Mouse (Mus musculus) CH12.LX (cell line): ENCODE measurements around the gene Npb. TPM values are rescaled to one million over a fixed set of nuclear protein-coding genes. Genes with fewer than 3 reads are reported as not detected.

ENCODE experiments used
- DNase-seq: peaks from one replicate; pipeline ENCODE4 v3.0.0-alpha.2; 2013; ENCODE audit errors: extremely low read depth
- H3K27ac ChIP-seq: 2 replicates; pipeline ENCODE4 v1.5.1; 2012; ENCODE audit warnings: low read depth, mild to moderate bottlenecking, control low read depth, moderate library complexity; ENCODE audit not compliant: insufficient read depth
- H3K27me3 ChIP-seq: replicated peaks from 2 replicates; pipeline ENCODE3; 2012; ENCODE audit warnings: inconsistent platforms
- H3K36me3 ChIP-seq, 2 experiments: replicated peaks in 1 of 2; 2 replicates each; pipeline versions ENCODE3 to v1.6.1; 2012; ENCODE audit warnings: inconsistent platforms in 1 of 2, low read length in 1 of 2, mild to moderate bottlenecking in 1 of 2, mixed read lengths in 1 of 2, moderate library complexity in 1 of 2; ENCODE audit not compliant: control insufficient read depth in 1 of 2, insufficient read depth in 1 of 2
- H3K4me1 ChIP-seq, 2 experiments: 2 replicates each; pipeline ENCODE4 v1.6.1; 2012; ENCODE audit warnings: inconsistent platforms in 1 of 2, moderate library complexity in 1 of 2; ENCODE audit not compliant: insufficient read depth in 2 of 2, control insufficient read depth in 1 of 2
- H3K4me2 ChIP-seq: 2 replicates; pipeline ENCODE4 v1.6.1; 2012; ENCODE audit warnings: low read depth, mild to moderate bottlenecking, control low read depth; ENCODE audit not compliant: poor library complexity, insufficient read depth, severe bottlenecking
- H3K4me3 ChIP-seq, 3 experiments: fragments of 150-350 bp in 1 of 3; sonication (generic) in 1 of 3; replicated peaks in 1 of 3; 2 replicates each; pipeline versions ENCODE3 to v1.5.1; 2011 to 2012; ENCODE audit warnings: low read depth in 2 of 3, low read length in 2 of 3, mild to moderate bottlenecking in 2 of 3, moderate library complexity in 2 of 3, control low read depth in 1 of 3, improper control_type of control experiment in 1 of 3, inconsistent platforms in 1 of 3, mixed read lengths in 1 of 3; ENCODE audit not compliant: poor library complexity in 1 of 3
- H3K79me2 ChIP-seq: replicated peaks from 2 replicates; pipeline ENCODE4 v1.6.1; 2012; ENCODE audit warnings: mild to moderate bottlenecking, moderate library complexity; ENCODE audit not compliant: control insufficient read depth, poor library complexity, insufficient read depth, severe bottlenecking; ENCODE audit errors: extremely low read depth
- H3K9ac ChIP-seq: 2 replicates; pipeline ENCODE4 v1.6.1; 2012; ENCODE audit warnings: low read depth, mild to moderate bottlenecking, control low read depth, moderate library complexity; ENCODE audit not compliant: insufficient read depth
- H3K9me3 ChIP-seq: replicated peaks from 2 replicates; pipeline ENCODE3; 2012; ENCODE audit warnings: low read length, inconsistent platforms, mixed read lengths
- BHLHE40 ChIP-seq: IDR thresholded peaks from 2 replicates; pipeline ENCODE4 v1.6.1; 2011; ENCODE audit warnings: mild to moderate bottlenecking, low read depth, low read length, improper control_type of control experiment
- CHD1 ChIP-seq: IDR thresholded peaks from 2 replicates; pipeline ENCODE4 v1.6.1; 2012; ENCODE audit warnings: low read depth, low read length, improper control_type of control experiment, inconsistent platforms
- CTCF ChIP-seq, 2 experiments: IDR thresholded peaks in 1 of 2; conservative IDR thresholded peaks in 1 of 2; 2 replicates each; pipeline ENCODE4 v1.5.1; 2011 to 2012; ENCODE audit warnings: low read depth in 2 of 2, low read length in 2 of 2, improper control_type of control experiment in 1 of 2, inconsistent platforms in 1 of 2, mild to moderate bottlenecking in 1 of 2, moderate library complexity in 1 of 2
- E2F4 ChIP-seq: IDR thresholded peaks from 2 replicates; pipeline ENCODE4 v1.6.1; 2011; ENCODE audit warnings: low read depth, low read length, improper control_type of control experiment; ENCODE audit not compliant: insufficient replicate concordance
- ELF1 ChIP-seq: IDR thresholded peaks from 2 replicates; pipeline ENCODE4 v1.6.1; 2014; ENCODE audit warnings: low read depth, mild to moderate bottlenecking, inconsistent platforms, low read length, improper control_type of control experiment
- EP300 ChIP-seq: IDR thresholded peaks from 2 replicates; pipeline ENCODE4 v1.6.1; 2011; ENCODE audit warnings: low read length, improper control_type of control experiment
- ETS1 ChIP-seq: conservative IDR thresholded peaks from 2 replicates; pipeline ENCODE4 v1.6.1; 2012; ENCODE audit warnings: low read depth, mild to moderate bottlenecking, inconsistent platforms, low read length, improper control_type of control experiment, moderate library complexity
- HCFC1 ChIP-seq: IDR thresholded peaks from 2 replicates; pipeline ENCODE4 v1.6.1; 2012; ENCODE audit warnings: low read depth, mild to moderate bottlenecking, inconsistent platforms, low read length, improper control_type of control experiment
- IRF4 ChIP-seq: IDR thresholded peaks from 2 replicates; pipeline ENCODE4 v1.6.1; 2014; ENCODE audit warnings: low read depth, mild to moderate bottlenecking, inconsistent platforms, low read length, improper control_type of control experiment
- KAT2A ChIP-seq: IDR thresholded peaks from 2 replicates; pipeline ENCODE4 v1.6.1; 2012; ENCODE audit warnings: low read length, improper control_type of control experiment, inconsistent platforms; ENCODE audit not compliant: insufficient replicate concordance
- MAZ ChIP-seq: IDR thresholded peaks from 2 replicates; pipeline ENCODE4 v1.6.1; 2012; ENCODE audit warnings: low read depth, mild to moderate bottlenecking, inconsistent platforms, low read length, improper control_type of control experiment, moderate library complexity
- MEF2A ChIP-seq: IDR thresholded peaks from 2 replicates; pipeline ENCODE4 v1.6.1; 2014; ENCODE audit warnings: low read depth, mild to moderate bottlenecking, inconsistent platforms, low read length, improper control_type of control experiment, borderline replicate concordance
- MXI1 ChIP-seq: IDR thresholded peaks from 2 replicates; pipeline ENCODE4 v1.6.1; 2011; ENCODE audit warnings: mild to moderate bottlenecking, low read depth, low read length, improper control_type of control experiment
- MYC ChIP-seq: IDR thresholded peaks from 2 replicates; pipeline ENCODE4 v1.6.1; 2011; ENCODE audit warnings: low read depth, mild to moderate bottlenecking, improper control_type of control experiment, low read length
- NRF1 ChIP-seq: IDR thresholded peaks from 2 replicates; pipeline ENCODE4 v1.6.1; 2014; ENCODE audit warnings: low read depth, mild to moderate bottlenecking, inconsistent platforms, low read length, improper control_type of control experiment, moderate library complexity
- PAX5 ChIP-seq: IDR thresholded peaks from 2 replicates; pipeline ENCODE4 v1.6.1; 2012; ENCODE audit warnings: low read length, inconsistent platforms, mixed read lengths
- POLR2A ChIP-seq: IDR thresholded peaks from 2 replicates; pipeline ENCODE4 v1.6.1; 2011; ENCODE audit warnings: low read depth, mild to moderate bottlenecking, improper control_type of control experiment, low read length
- POLR2AphosphoS2 ChIP-seq: IDR thresholded peaks from 2 replicates; pipeline ENCODE4 v1.6.1; 2011; ENCODE audit warnings: low read depth, low read length, improper control_type of control experiment
- RAD21 ChIP-seq: IDR thresholded peaks from 2 replicates; pipeline ENCODE4 v1.6.1; 2011; ENCODE audit warnings: low read depth, mild to moderate bottlenecking, low read length, improper control_type of control experiment, moderate library complexity
- RCOR1 ChIP-seq: conservative IDR thresholded peaks from 2 replicates; pipeline ENCODE4 v1.6.1; 2012; ENCODE audit warnings: low read depth, mild to moderate bottlenecking, inconsistent platforms, low read length, improper control_type of control experiment
- SIN3A ChIP-seq: IDR thresholded peaks from 2 replicates; pipeline ENCODE4 v1.6.1; 2012; ENCODE audit warnings: low read length, improper control_type of control experiment, inconsistent platforms
- SMC3 ChIP-seq: IDR thresholded peaks from 2 replicates; pipeline ENCODE4 v1.6.1; 2011; ENCODE audit warnings: low read depth, low read length, improper control_type of control experiment
- TCF12 ChIP-seq: IDR thresholded peaks from 2 replicates; pipeline ENCODE4 v1.6.1; 2014; ENCODE audit warnings: low read depth, mild to moderate bottlenecking, inconsistent platforms, low read length, improper control_type of control experiment
- UBTF ChIP-seq: IDR thresholded peaks from 2 replicates; pipeline ENCODE4 v1.6.1; 2012; ENCODE audit warnings: low read depth, mild to moderate bottlenecking, inconsistent platforms, low read length, improper control_type of control experiment, moderate library complexity
- USF2 ChIP-seq: conservative IDR thresholded peaks from 2 replicates; pipeline ENCODE4 v1.6.1; 2011; ENCODE audit warnings: low read depth, low read length, improper control_type of control experiment
- ZC3H11A ChIP-seq: IDR thresholded peaks from 2 replicates; pipeline ENCODE4 v1.6.1; 2012; ENCODE audit warnings: low read depth, mild to moderate bottlenecking, inconsistent platforms, low read length, improper control_type of control experiment
- ZKSCAN1 ChIP-seq: IDR thresholded peaks from 2 replicates; pipeline ENCODE4 v1.6.1; 2012; ENCODE audit warnings: low read depth, inconsistent platforms, low read length, improper control_type of control experiment, borderline replicate concordance
- dilution Hi-C: fragments of 300-500 bp; cut with MboI; formaldehyde crosslinking; loops from 2 replicates; pipeline ENCODE4 v1.14.3; 2020; ENCODE audit warnings: low sequenced_read_pairs; ENCODE audit not compliant: extremely low pct_unique_long_range_greater_than_20kb, extremely low pct_ligation_motif_present
- in situ Hi-C: fragments of 300-500 bp; cut with MboI; formaldehyde crosslinking; loops from 3 replicates; pipeline ENCODE4 v1.14.3; 2019; ENCODE audit warnings: low sequenced_read_pairs, low pct_ligation_motif_present, low pct_unique_long_range_greater_than_20kb, mixed read lengths
- polyA plus RNA-seq: library from polyadenylated mRNA; unstranded; fragments of >175 nt; gene quantifications from 2 replicates; pipeline ENCODE4 v1.2.1, GENCODE M21; 2012; ENCODE audit warnings: low read depth; ENCODE audit not compliant: insufficient read length
- total RNA-seq, 2 experiments: library from RNA; depleted of rRNA; stranded (reverse); fragments of 300-350 nt in 1 of 2; fragments of >200 nt in 1 of 2; gene quantifications; 2 replicates each; pipeline ENCODE4 v1.2.3; 2012 to 2014

Npb gene
- total and polyA plus RNA-seq, 3 experiments, result 0.55 to 1.3 TPM; not detected in 1

DNA sequence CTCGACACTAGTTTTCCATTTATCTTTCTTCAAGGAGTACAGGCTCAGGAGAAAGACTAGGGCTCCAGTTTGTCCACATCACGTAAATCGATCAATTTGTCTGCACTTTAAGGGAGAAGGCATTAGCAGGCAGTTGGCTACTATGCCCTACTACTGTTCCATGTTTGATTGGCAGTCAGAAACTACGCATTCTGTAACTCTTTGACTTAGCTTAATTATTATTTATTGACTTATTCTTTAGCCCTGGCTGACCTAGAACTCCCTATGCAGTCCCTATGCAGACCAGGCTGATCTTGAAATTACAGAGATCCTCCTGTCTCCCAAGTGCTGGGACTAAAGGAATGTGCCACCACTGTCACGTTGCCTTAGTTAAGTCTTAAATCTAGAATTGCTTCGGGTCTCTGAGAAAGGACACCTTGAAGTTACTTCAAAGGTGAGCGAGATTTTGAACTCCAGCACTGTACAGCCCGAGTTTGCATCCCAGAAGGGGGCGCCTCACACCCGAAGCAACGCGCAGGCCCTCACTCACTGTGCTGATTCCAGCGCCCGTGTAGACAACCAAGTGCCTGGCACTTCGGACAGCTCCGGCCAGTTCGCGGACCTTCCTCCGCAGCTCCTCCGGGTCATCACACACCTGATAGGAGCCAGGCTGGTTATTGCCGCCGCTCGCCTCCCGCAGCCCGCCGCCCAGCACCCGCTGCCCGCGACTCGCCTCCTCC, 15.8 kb downstream of the Npb start:
- TF ChIP-seq RAD21 (peak; percentile 88), KAT2A (no peak), TCF12 (peak; percentile 44; the same call in 1 of the 2 replicates), UBTF (peak; percentile 87; the same call in 1 of the 2 replicates), RCOR1 (no peak), CHD1 (peak; percentile 80; the same call in 1 of the 2 replicates), BHLHE40 (no peak), SMC3 (peak; percentile 93), ZC3H11A (peak; percentile 77), SIN3A (0 out of 2 replicates have a peak, but pooled peaks have one; percentile 45), MXI1 (peak; percentile 82), NRF1 (peak; percentile 50; the same call in 1 of the 2 replicates), CTCF (conservative IDR thresholded peaks at IDR 0.05 in 1 of 2, IDR thresholded peaks at IDR 0.05 in 1 of 2; ENCODE audit: low read depth in 2 of 2, low read length in 2 of 2) (peak; percentile 40 to 96; a peak in 3 of 4 replicates), MAZ (0 out of 2 replicates have a peak, but pooled peaks have one; percentile 11), MYC (peak; percentile 68; the same call in 1 of the 2 replicates), ETS1 (no peak)
- Histone ChIP-seq H3K4me1 (peaks cover 27 to 52% of the 10 kb centered on the region in 2 experiments), H3K9ac (peak overlapping the region; percentile 93), H3K27me3 (no peaks in the 10 kb centered on the region), H3K4me3 (peak overlapping the region; percentile 82 to 100 (median 100)), H3K9me3 (no peaks in the 10 kb centered on the region), H3K4me2 (peak overlapping the region; percentile 86), H3K27ac (peak overlapping the region; percentile 83), H3K36me3 (peaks cover 55 to 77% of the 10 kb centered on the region in 2 experiments), H3K79me2 (peaks cover 26% of the 10 kb centered on the region)
- dilution Hi-C loops, result no loop called here
- peak; percentile 74 for DNase-seq
- in situ Hi-C loops, result loop anchor here (10.0 kb wide), 1 partner anchor 61 kb away; no protein-coding TSS in a partner anchor

DNA sequence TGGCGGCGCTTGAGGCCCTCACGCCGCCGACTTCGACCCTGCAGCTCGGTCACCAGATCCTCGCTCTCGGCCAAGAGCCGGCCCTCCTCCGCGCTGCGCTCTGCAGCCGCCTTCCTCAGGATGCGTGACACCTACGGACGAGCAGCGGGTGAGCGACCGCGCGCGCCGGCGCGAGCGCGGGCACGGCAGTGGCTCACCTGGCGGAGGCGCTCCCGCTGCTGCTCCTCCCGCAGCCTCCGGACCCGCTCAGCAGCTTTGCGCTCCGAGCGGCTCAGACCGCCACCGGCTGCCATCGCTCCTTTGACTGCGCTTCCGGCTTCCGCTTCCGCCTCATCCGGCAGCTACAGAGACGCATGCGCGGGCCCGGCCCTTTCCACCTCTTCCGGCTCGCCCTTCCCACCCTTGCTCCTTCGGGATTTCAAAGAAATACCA, 16.4 kb downstream of the Npb start:
- Histone ChIP-seq H3K36me3 (peaks cover 58 to 77% of the 10 kb centered on the region in 2 experiments), H3K9ac (peak overlapping the region; percentile 93), H3K9me3 (no peaks in the 10 kb centered on the region), H3K4me1 (peaks cover 33 to 57% of the 10 kb centered on the region in 2 experiments), H3K79me2 (peaks cover 32% of the 10 kb centered on the region), H3K4me2 (peak overlapping the region; percentile 86), H3K27me3 (no peaks in the 10 kb centered on the region), H3K27ac (peak overlapping the region; percentile 83), H3K4me3 (peak overlapping the region; percentile 82 to 100 (median 100))
- DNase-seq, result peak; percentile 91
- in situ Hi-C loops, result loop anchor here (10.0 kb wide), 1 partner anchor 60 kb away; no protein-coding TSS in a partner anchor
- dilution Hi-C loops, result no loop called here
- TF ChIP-seq CTCF (conservative IDR thresholded peaks at IDR 0.05 in 1 of 2, IDR thresholded peaks at IDR 0.05 in 1 of 2; ENCODE audit: low read depth in 2 of 2, low read length in 2 of 2) (no peak), BHLHE40 (0 out of 2 replicates have a peak, but pooled peaks have one; percentile 7), ELF1 (peak; percentile 100), ETS1 (no peak), TCF12 (peak; percentile 75), PAX5 (no peak), HCFC1 (peak; percentile 89), MAZ (no peak), MEF2A (no peak), CHD1 (no peak), POLR2A (peak; percentile 93), ZC3H11A (no peak), E2F4 (no peak), RAD21 (no peak), IRF4 (no peak), EP300 (no peak), SMC3 (no peak), SIN3A (peak; percentile 97), ZKSCAN1 (no peak), RCOR1 (no peak), MYC (no peak; the same call in 1 of the 2 replicates), POLR2AphosphoS2 (peak; percentile 94), MXI1 (peak; percentile 90; the same call in 1 of the 2 replicates), USF2 (no peak), NRF1 (peak; percentile 97)
